Mouse (Mus musculus): ENCODE results near the gene Mcts2. TPM values are rescaled to one million over a fixed set of nuclear protein-coding genes. Genes with fewer than 3 reads are reported as not detected.

The Mcts2 gene
- polyA plus RNA-seq, 1 experiment from 2014 or later: 33.6 TPM

DNA sequence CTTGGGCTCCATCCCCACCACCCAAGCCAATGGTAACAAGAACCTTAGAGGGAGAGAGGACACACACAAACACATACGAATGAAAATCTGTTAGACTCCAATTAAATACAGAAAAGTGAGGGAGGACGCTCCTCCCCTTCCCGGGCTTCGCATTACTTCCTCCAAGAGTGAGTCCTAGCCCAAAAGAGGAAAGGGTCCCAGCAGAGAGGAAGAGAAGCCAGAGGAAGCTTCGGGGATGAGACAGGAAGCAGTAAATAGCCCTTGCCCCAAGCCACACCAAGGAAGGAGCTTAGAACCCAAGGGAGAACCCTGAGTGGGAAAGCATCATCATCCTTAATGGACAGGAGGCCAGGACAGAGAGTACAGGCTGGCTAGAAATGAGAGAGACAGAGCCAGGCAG lies 22.2 kb downstream of the Mcts2 start:
- no peak for ATAC-seq (replicated peaks)
- Histone ChIP-seq H3K9ac (replicated peaks) (no peak overlapping the region), H3K4me3 (no peak overlapping the region), H3K36me3 (peaks cover 14% of the 10 kb centered on the region), H3K4me2 (replicated peaks) (no peak overlapping the region), H3K9me3 (no peaks in the 10 kb centered on the region), H3K27ac (replicated peaks) (no peak overlapping the region), H3K4me1 (peaks cover 30% of the 10 kb centered on the region), H3K27me3 (no peaks in the 10 kb centered on the region)
- 95% methylated on average over 5 of the region's 5 CpGs for WGBS

DNA sequence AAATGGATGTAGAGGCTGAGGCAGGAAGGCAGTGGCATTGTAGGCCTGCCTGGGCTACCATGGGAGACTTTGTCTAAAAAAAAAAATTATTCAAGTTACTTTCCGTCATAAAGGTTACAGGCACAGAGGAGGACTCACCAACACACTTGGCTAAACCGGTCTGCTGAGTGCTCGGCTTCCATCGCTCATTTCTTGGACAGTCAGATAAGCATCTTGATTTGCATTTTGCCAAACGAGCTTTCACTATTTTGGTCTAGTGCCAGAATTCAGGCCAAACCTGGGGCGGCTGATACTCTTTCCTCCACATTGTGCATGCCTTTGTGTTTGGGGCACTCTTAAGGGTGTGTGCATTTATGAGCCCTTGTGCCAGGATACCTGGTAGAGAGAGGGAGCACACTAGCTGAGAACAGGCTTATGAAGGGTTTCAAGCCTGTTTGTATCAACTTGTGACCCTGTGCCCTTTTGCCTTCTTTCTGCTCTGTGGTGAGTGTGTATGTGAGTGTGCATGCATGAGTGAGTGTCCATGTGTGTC lies 29.5 kb downstream of the Mcts2 start:
- no peak for ATAC-seq (replicated peaks)
- Histone ChIP-seq H3K4me2 (replicated peaks) (no peak overlapping the region), H3K27me3 (no peaks in the 10 kb centered on the region), H3K4me1 (peaks cover 7% of the 10 kb centered on the region; the same call in 1 of the 2 replicates), H3K9me3 (no peaks in the 10 kb centered on the region), H3K9ac (replicated peaks) (no peak overlapping the region), H3K27ac (replicated peaks) (no peak overlapping the region), H3K36me3 (no peaks in the 10 kb centered on the region), H3K4me3 (no peak overlapping the region)
- 34% methylated on average over 6 of the region's 6 CpGs for WGBS

DNA sequence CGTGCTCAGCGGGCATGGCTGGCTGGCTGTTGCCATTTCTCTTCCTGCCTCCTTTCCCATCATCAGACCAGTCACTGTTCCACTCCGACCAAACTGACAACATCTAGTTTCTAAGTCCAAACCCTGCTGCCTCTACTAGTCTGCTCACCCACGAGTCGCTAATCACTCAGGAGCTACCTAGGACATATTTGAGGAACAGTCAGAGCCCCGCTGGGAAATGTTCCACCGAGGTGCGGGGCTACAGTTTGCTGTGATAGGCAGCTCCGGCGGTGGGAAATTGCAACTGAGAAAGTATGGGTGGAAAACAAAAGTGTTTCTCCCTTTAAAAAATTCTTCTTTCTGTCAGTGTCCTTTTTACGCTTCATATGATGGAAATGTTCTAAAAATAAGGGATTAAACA lies 30.8 kb downstream of the Mcts2 start:
- H3K4me1 ChIP-seq: peaks cover 7% of the 10 kb centered on the region; the same call in 1 of the 2 replicates
- no peak overlapping the region for H3K9ac ChIP-seq (replicated peaks)
- no peak for ATAC-seq (replicated peaks)
- H3K27ac ChIP-seq (replicated peaks): peak overlapping the region; percentile 21; the same call in 1 of the 2 replicates
- H3K4me2 ChIP-seq (replicated peaks): no peak overlapping the region
- H3K9me3 ChIP-seq: no peaks in the 10 kb centered on the region
- H3K27me3 ChIP-seq: no peaks in the 10 kb centered on the region
- 44% methylated on average over 11 of the region's 11 CpGs for WGBS
- no peak overlapping the region for H3K4me3 ChIP-seq
- no peaks in the 10 kb centered on the region for H3K36me3 ChIP-seq

DNA sequence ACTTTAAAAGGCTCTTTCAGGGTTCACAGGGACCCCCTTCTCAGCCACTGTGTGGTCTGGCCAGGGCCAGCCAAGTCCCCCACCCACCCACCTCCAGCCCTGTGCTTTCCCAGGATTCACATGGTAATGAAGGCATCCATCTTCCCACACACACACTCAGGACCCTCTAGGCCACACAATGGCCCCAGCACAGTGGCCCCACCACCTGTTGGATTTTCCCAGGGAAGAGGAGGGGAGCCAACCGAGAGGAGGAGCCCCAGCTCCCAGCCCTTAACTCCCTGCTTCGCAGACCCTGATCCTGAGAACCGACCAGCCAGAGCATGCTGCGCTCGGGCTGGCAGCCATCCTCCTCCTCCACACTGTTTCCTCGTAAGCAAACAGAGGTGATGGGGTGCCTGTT lies 31.2 kb downstream of the Mcts2 start:
- Histone ChIP-seq H3K27ac (replicated peaks) (peak overlapping the region; percentile 40), H3K9me3 (no peaks in the 10 kb centered on the region), H3K4me2 (replicated peaks) (no peak overlapping the region), H3K4me1 (peaks cover 7% of the 10 kb centered on the region; the same call in 1 of the 2 replicates), H3K4me3 (no peak overlapping the region), H3K9ac (replicated peaks) (no peak overlapping the region), H3K27me3 (no peaks in the 10 kb centered on the region), H3K36me3 (no peaks in the 10 kb centered on the region)
- 7% methylated on average over 6 of the region's 6 CpGs for WGBS
- ATAC-seq (replicated peaks): peak; percentile 81

DNA sequence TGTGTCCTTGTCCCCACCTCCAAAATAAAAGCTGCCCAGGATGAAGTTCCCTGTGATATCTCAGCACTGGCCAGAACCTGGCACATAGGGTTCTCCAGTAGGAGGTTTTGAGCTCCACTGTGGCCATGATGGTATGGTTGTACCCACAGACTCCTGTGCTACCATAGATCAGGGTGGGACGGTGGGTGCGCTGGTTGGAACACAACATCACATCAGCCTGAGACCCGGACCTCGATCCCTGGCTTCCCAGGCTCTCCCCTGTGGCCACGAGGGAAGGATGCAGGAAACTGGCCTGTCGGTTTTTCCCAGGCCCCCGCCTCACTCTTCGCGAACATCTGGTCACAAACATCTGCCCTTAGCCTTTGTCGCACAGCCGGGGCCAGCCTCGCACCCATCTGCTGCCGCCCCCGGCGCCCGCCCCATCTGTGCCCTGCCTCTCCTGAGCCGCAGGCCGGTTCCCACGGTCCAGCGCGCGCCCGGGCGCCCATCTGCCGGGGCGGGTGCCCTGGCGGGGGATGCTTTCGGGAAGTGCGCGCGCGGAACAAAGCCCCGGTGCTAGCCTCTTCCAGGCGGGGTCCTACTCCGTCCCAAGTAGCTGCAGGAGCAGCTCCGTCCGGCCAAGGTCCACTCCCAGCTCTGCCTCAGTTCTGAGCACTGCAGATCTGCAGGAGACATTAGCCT lies 37.0 kb downstream of the Mcts2 start:
- Histone ChIP-seq H3K36me3 (no peaks in the 10 kb centered on the region), H3K27me3 (no peaks in the 10 kb centered on the region), H3K9me3 (no peaks in the 10 kb centered on the region), H3K9ac (replicated peaks) (0 out of 2 replicates have a peak overlapping the region, but pooled peaks have one; percentile 17), H3K4me1 (peaks cover 7% of the 10 kb centered on the region), H3K4me2 (replicated peaks) (peak overlapping the region; percentile 41), H3K27ac (replicated peaks) (no peak overlapping the region), H3K4me3 (peak overlapping the region; percentile 23)
- peak; percentile 68 for ATAC-seq (replicated peaks)
- 5% methylated on average over 37 of the region's 37 CpGs for WGBS

DNA sequence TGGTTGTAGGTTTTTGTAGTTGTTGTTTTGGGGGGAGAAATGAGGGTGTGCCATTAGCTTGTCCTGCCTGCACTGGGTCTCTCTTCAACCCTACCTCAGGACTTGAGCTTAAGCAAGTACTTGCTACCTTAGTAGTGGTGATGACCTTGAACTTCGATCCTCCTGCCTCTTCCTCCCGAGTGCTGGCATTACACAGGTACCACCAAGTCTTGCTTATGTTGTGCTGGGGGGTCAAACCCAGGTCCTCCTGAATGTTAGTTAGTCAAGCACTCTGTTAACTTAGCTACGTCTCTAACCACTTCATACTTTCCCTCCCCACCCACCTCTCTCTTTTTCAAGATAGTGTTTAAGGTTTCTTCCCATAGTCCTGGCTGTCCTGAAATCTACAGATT lies 37.5 kb downstream of the Mcts2 start:
- no peak for ATAC-seq (replicated peaks)
- no peak overlapping the region for H3K27ac ChIP-seq (replicated peaks)
- no peak overlapping the region for H3K9ac ChIP-seq (replicated peaks)
- H3K4me2 ChIP-seq (replicated peaks): peak overlapping the region; percentile 41
- no peaks in the 10 kb centered on the region for H3K27me3 ChIP-seq
- WGBS: 78% methylated on average over 3 of the region's 3 CpGs
- no peaks in the 10 kb centered on the region for H3K36me3 ChIP-seq
- peak overlapping the region; percentile 23; the same call in 1 of the 2 replicates for H3K4me3 ChIP-seq
- H3K4me1 ChIP-seq: peaks cover 7% of the 10 kb centered on the region
- no peaks in the 10 kb centered on the region for H3K9me3 ChIP-seq

DNA sequence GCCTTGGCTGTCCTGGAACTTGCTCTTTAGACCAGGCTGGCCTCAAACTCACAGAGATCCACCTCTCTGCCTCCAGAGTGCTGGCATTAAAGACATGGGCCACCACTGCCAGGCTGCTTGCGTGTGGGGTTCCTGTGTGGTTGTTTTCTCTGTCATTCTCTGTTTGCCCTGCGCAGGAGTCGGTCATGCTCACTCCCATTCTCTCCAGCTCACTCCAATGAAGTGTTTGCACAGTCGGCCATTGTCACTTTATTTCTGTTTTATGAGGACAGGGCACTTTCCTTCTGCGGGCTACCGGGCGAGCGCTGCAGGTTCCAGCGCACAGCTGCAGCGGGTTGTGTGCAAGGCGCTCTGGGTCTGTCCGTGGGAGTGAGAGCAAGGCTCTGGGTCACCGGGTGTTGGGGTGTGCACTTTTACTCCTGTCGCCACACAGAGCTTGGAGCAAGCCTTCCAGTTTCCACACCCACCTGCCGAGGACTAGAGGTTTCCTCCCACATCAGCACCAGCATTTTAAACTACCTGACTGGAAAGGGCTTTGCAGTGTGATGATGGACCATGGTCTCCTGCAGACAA lies 38.4 kb downstream of the Mcts2 start:
- ATAC-seq (replicated peaks): no peak
- 69% methylated on average over 15 of the region's 15 CpGs for WGBS
- peaks cover 10% of the 10 kb centered on the region for H3K4me1 ChIP-seq
- no peak overlapping the region for H3K4me2 ChIP-seq (replicated peaks)
- H3K9ac ChIP-seq (replicated peaks): no peak overlapping the region
- H3K27me3 ChIP-seq: no peaks in the 10 kb centered on the region
- H3K36me3 ChIP-seq: no peaks in the 10 kb centered on the region
- no peaks in the 10 kb centered on the region for H3K9me3 ChIP-seq
- no peak overlapping the region for H3K27ac ChIP-seq (replicated peaks)
- H3K4me3 ChIP-seq: no peak overlapping the region

DNA sequence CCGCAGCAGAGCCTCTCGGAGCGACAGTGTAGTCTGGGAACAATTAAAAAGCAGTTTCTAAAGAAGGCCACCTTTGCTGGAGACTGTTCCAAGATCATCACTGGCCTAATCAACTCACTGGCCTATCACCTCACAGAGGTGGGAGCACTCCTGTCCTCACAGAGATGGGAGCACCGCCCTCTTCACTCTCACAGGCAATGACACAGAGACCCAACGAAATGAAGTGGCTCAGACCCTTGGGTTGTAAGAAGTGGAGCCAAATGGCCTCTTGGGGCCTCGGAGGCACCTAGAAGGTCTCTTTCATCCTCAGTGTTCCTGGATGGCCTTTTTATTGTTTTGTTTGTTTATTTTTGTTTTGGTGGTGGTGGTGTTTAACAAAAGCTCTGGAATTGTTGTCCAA lies 39.4 kb downstream of the Mcts2 start:
- ATAC-seq (replicated peaks): no peak
- H3K4me3 ChIP-seq: no peak overlapping the region
- 89% methylated on average over 6 of the region's 6 CpGs for WGBS

DNA sequence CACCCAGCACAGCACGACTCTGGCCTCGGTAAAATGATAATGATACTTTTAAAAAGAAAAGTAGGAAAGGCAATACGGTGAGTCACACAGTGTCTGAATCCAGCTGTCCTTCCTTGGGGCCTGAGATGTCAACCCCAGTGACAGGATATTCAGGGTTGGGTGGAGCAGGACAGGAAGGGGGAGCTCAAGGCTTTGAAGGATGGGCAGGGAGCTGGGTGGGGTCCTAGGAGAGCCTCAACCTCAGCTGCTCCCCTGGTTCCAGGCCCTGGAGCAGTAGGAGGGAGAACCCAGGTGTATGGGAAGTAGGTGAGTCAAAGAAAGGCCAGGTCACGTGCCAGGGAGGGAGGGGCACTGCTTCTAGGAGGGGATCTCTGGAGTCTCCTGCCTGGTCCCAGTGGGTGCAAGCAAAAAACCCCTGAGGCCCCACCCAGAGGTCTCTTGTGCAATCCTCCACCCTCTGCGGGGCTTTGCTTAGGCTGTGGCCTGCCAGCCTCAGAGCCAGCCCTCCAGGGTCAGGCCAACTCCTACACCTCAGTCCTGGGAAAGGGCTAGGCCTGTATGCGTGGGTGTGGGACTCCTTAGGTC lies 40.0 kb downstream of the Mcts2 start:
- Histone ChIP-seq H3K9me3 (no peaks in the 10 kb centered on the region), H3K4me2 (replicated peaks) (no peak overlapping the region), H3K4me1 (peaks cover 10% of the 10 kb centered on the region), H3K9ac (replicated peaks) (no peak overlapping the region), H3K4me3 (no peak overlapping the region), H3K36me3 (no peaks in the 10 kb centered on the region), H3K27me3 (no peaks in the 10 kb centered on the region), H3K27ac (replicated peaks) (no peak overlapping the region)
- WGBS: 79% methylated on average over 6 of the region's 6 CpGs
- no peak for ATAC-seq (replicated peaks)

More for the DNA sequence above, 39.4 kb downstream of the Mcts2 start:
- Histone ChIP-seq H3K4me1 (peaks cover 10% of the 10 kb centered on the region), H3K27ac (replicated peaks) (no peak overlapping the region), H3K9ac (replicated peaks) (no peak overlapping the region), H3K4me2 (replicated peaks) (no peak overlapping the region), H3K36me3 (no peaks in the 10 kb centered on the region), H3K9me3 (no peaks in the 10 kb centered on the region), H3K27me3 (no peaks in the 10 kb centered on the region)

DNA sequence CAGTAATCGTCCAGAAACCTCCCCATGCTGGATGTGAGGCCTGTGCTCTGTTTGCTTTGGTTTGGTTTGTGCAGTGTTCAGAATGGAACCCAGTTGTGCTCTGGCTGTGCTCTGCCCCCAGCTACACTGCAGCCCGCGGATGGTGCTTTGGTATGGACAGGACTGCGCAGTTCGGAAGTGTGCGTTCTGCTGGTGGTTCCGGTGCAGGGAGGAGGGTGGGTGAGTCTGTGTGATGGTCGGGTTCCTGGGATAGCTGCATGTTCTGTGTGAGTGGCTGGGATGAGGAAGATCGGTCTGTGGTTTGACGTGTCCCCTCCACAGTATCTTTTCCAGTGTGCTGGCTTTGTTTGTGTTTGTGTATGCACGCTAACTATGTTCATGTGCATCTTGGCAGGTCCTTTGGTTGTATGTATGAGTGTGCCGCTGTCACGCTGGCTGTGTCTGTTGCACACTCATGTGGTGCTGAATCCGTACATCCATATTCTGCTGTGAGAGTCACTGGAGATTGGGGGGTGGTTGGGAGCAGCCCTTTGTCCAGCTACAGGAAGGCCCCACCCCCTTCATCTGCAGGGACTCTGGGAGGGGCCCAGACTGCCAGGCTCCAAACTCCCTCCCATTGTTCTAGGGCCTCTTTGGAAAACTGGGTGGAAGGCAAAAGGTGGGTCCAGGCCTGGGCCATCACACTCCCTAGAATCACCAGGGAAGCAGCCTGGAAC lies 41.1 kb downstream of the Mcts2 start:
- Histone ChIP-seq H3K4me3 (no peak overlapping the region), H3K9me3 (no peaks in the 10 kb centered on the region), H3K9ac (replicated peaks) (no peak overlapping the region), H3K36me3 (no peaks in the 10 kb centered on the region), H3K4me2 (replicated peaks) (no peak overlapping the region), H3K27ac (replicated peaks) (0 out of 2 replicates have a peak overlapping the region, but pooled peaks have one; percentile 37), H3K4me1 (peaks cover 10% of the 10 kb centered on the region), H3K27me3 (no peaks in the 10 kb centered on the region)
- 89% methylated on average over 14 of the region's 14 CpGs for WGBS
- no peak for ATAC-seq (replicated peaks)

DNA sequence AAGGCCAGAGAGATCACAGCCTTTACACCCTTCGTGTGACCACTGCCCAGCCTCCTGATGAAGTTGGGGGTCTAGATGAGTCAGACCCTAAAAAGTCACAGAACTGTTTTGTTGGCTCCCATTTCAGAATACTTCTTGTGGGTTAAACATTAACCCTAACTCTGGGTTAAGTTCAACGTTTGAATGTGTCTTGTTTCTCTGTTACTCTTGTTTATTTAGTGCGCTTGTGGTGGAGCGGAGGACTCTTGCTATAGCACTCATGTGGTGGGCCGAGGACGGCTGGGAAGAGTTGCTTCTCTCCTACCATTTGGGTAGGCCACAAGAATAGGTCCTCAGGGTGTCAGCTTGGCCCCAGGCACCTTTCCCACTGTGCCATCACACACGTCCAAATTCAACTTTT lies 41.8 kb downstream of the Mcts2 start:
- ATAC-seq (replicated peaks): no peak
- Histone ChIP-seq H3K4me3 (no peak overlapping the region), H3K4me1 (peaks cover 9% of the 10 kb centered on the region), H3K9ac (replicated peaks) (no peak overlapping the region), H3K36me3 (no peaks in the 10 kb centered on the region), H3K27me3 (no peaks in the 10 kb centered on the region), H3K9me3 (no peaks in the 10 kb centered on the region), H3K4me2 (replicated peaks) (no peak overlapping the region), H3K27ac (replicated peaks) (no peak overlapping the region)
- WGBS: 89% methylated on average over 7 of the region's 7 CpGs

Data from forebrain, embryonic 15.5 days (tissue).